Mouse (Mus musculus) embryonic facial prominence, embryonic 12.5 days (tissue): Measurements from ENCODE around the gene Anks3. TPM values are rescaled to one million over a fixed set of nuclear protein-coding genes. Genes with fewer than 3 reads are reported as not detected.

ENCODE experiments used
- ATAC-seq: fragments of 200-750 bp; cut with Nextera tagmentation; 2 replicates; pipeline ENCODE4 v1.8.0; 2017; ENCODE audit not compliant: insufficient number of reproducible peaks, insufficient read depth, low FRiP score, low TSS enrichment
- H3K27ac ChIP-seq: fragments of 300-500 bp; sonication (generic); 2 replicates; pipeline ENCODE4 v1.5.1; 2016; ENCODE audit warnings: mild to moderate bottlenecking
- H3K27me3 ChIP-seq: fragments of 300-500 bp; sonication (generic); 2 replicates; pipeline ENCODE4 v1.6.1; 2016; ENCODE audit warnings: mild to moderate bottlenecking, moderate library complexity
- H3K36me3 ChIP-seq: fragments of 300-500 bp; sonication (generic); 2 replicates; pipeline ENCODE4 v1.6.1; 2016; ENCODE audit warnings: mild to moderate bottlenecking
- H3K4me1 ChIP-seq: fragments of 300-500 bp; sonication (generic); 2 replicates; pipeline ENCODE4 v1.6.1; 2016
- H3K4me2 ChIP-seq: fragments of 300-500 bp; sonication (generic); replicated peaks from 2 replicates; pipeline ENCODE4 v1.6.1; 2016; ENCODE audit warnings: mild to moderate bottlenecking, moderate library complexity
- H3K4me3 ChIP-seq: fragments of 300-500 bp; sonication (generic); 2 replicates; pipeline ENCODE4 v1.5.1; 2016; ENCODE audit warnings: mild to moderate bottlenecking
- H3K9ac ChIP-seq: fragments of 300-500 bp; sonication (generic); 2 replicates; pipeline ENCODE4 v1.6.1; 2016; ENCODE audit warnings: mild to moderate bottlenecking, moderate library complexity
- H3K9me3 ChIP-seq: fragments of 300-500 bp; sonication (generic); 2 replicates; pipeline ENCODE4 v1.6.1; 2016; ENCODE audit warnings: mild to moderate bottlenecking, moderate library complexity
- WGBS: fragments of 180-500 bp; shearing (Covaris S2); methylation state at CpG from one replicate; pipeline ENCODE4 v1.1.7; 2016; 5-methylcytosine and 5-hydroxymethylcytosine counted together
- polyA plus RNA-seq: library from polyadenylated mRNA; unstranded; fragments of >200 nt; fragmentation: Nextera tagmentation; extraction: Ambion mirVana; gene quantifications from 2 replicates; pipeline ENCODE4 v1.2.1, GENCODE M21; 2016

The Anks3 gene
- polyA plus RNA-seq, 1 experiment from 2014 or later, result 69.2 TPM

- Histone ChIP-seq H3K9ac (no peak overlapping the region), H3K4me2 (no peak overlapping the region), H3K36me3 (peaks cover 12% of the 10 kb centered on the region), H3K9me3 (no peaks in the 10 kb centered on the region), H3K4me3 (no peak overlapping the region), H3K27me3 (no peaks in the 10 kb centered on the region), H3K27ac (no peak overlapping the region), H3K4me1 (peaks cover 14% of the 10 kb centered on the region)
- ATAC-seq, result no peak
- 87% methylated on average over 3 of the region's 3 CpGs for WGBS
These were observed 59.1 kb downstream of the Anks3 start for GRCm38 (mm10) chr16:4904878-4905277.

GRCm38 (mm10) chr16:4903491-4904102 lies 60.4 kb downstream of the Anks3 start:
- no peak for ATAC-seq
- Histone ChIP-seq H3K4me1 (peaks cover 14% of the 10 kb centered on the region), H3K4me3 (no peak overlapping the region), H3K9ac (no peak overlapping the region), H3K27me3 (no peaks in the 10 kb centered on the region), H3K36me3 (no peaks in the 10 kb centered on the region), H3K9me3 (no peaks in the 10 kb centered on the region), H3K27ac (no peak overlapping the region), H3K4me2 (no peak overlapping the region)
- 81% methylated on average over 6 of the region's 6 CpGs for WGBS

GRCm38 (mm10) chr16:4902390-4902789 lies 61.6 kb downstream of the Anks3 start:
- Histone ChIP-seq H3K27ac (no peak overlapping the region), H3K4me3 (no peak overlapping the region), H3K9me3 (no peaks in the 10 kb centered on the region), H3K9ac (no peak overlapping the region), H3K27me3 (no peaks in the 10 kb centered on the region), H3K36me3 (no peaks in the 10 kb centered on the region), H3K4me1 (peaks cover 14% of the 10 kb centered on the region), H3K4me2 (no peak overlapping the region)
- ATAC-seq, result no peak
- WGBS, result 83% methylated on average over 2 of the region's 2 CpGs

GRCm38 (mm10) chr16:4901167-4901566 lies 62.8 kb downstream of the Anks3 start:
- no peak overlapping the region for H3K9ac ChIP-seq
- H3K27me3 ChIP-seq, result no peaks in the 10 kb centered on the region
- no peak overlapping the region for H3K27ac ChIP-seq
- H3K9me3 ChIP-seq, result no peaks in the 10 kb centered on the region
- WGBS, result 56% methylated on average over 7 of the region's 7 CpGs
- peaks cover 14% of the 10 kb centered on the region for H3K4me1 ChIP-seq
- H3K4me3 ChIP-seq, result no peak overlapping the region
- no peak overlapping the region for H3K4me2 ChIP-seq
- no peak for ATAC-seq
- H3K36me3 ChIP-seq, result no peaks in the 10 kb centered on the region

GRCm38 (mm10) chr16:4899711-4900110 lies 64.3 kb downstream of the Anks3 start:
- no peak overlapping the region for H3K4me2 ChIP-seq
- H3K36me3 ChIP-seq, result no peaks in the 10 kb centered on the region
- no peaks in the 10 kb centered on the region for H3K9me3 ChIP-seq
- ATAC-seq, result no peak
- no peak overlapping the region for H3K4me3 ChIP-seq
- WGBS, result 93% methylated on average over 2 of the region's 2 CpGs
- 0 out of 2 replicates have a peak, but pooled peaks cover 3% of the 10 kb centered on the region for H3K4me1 ChIP-seq
- no peaks in the 10 kb centered on the region for H3K27me3 ChIP-seq
- H3K27ac ChIP-seq, result no peak overlapping the region
- no peak overlapping the region for H3K9ac ChIP-seq

GRCm38 (mm10) chr16:4898881-4899280 lies 65.1 kb downstream of the Anks3 start:
- WGBS, result 84% methylated on average over 6 of the region's 6 CpGs
- no peak for ATAC-seq

GRCm38 (mm10) chr16:4897146-4897730 lies 66.8 kb downstream of the Anks3 start:
- ATAC-seq, result no peak
- no peaks in the 10 kb centered on the region for H3K4me1 ChIP-seq
- WGBS, result 54% methylated on average over 7 of the region's 7 CpGs

More at GRCm38 (mm10) chr16:4898881-4899280, 65.1 kb downstream of the Anks3 start:
- H3K4me3 ChIP-seq, result no peak overlapping the region
- H3K4me2 ChIP-seq, result no peak overlapping the region
- H3K36me3 ChIP-seq, result no peaks in the 10 kb centered on the region
- 0 out of 2 replicates have a peak, but pooled peaks cover 3% of the 10 kb centered on the region for H3K4me1 ChIP-seq
- no peaks in the 10 kb centered on the region for H3K9me3 ChIP-seq
- H3K27me3 ChIP-seq, result no peaks in the 10 kb centered on the region
- no peak overlapping the region for H3K27ac ChIP-seq
- H3K9ac ChIP-seq, result no peak overlapping the region

GRCm38 (mm10) chr16:4896249-4897027 lies 67.6 kb downstream of the Anks3 start:
- H3K27ac ChIP-seq, result no peak overlapping the region
- no peak overlapping the region for H3K4me3 ChIP-seq
- WGBS, result 70% methylated on average over 5 of the region's 5 CpGs
- no peaks in the 10 kb centered on the region for H3K9me3 ChIP-seq
- H3K27me3 ChIP-seq, result no peaks in the 10 kb centered on the region
- no peak overlapping the region for H3K9ac ChIP-seq
- no peaks in the 10 kb centered on the region for H3K4me1 ChIP-seq
- no peak overlapping the region for H3K4me2 ChIP-seq
- ATAC-seq, result no peak
- H3K36me3 ChIP-seq, result no peaks in the 10 kb centered on the region

More at GRCm38 (mm10) chr16:4897146-4897730, 66.8 kb downstream of the Anks3 start:
- no peak overlapping the region for H3K9ac ChIP-seq
- H3K27me3 ChIP-seq, result no peaks in the 10 kb centered on the region
- no peak overlapping the region for H3K4me2 ChIP-seq
- H3K27ac ChIP-seq, result no peak overlapping the region
- H3K4me3 ChIP-seq, result no peak overlapping the region
- no peaks in the 10 kb centered on the region for H3K36me3 ChIP-seq
- no peaks in the 10 kb centered on the region for H3K9me3 ChIP-seq

GRCm38 (mm10) chr16:4894201-4894908 lies 69.7 kb downstream of the Anks3 start:
- Histone ChIP-seq H3K4me2 (no peak overlapping the region), H3K27ac (no peak overlapping the region), H3K9ac (no peak overlapping the region), H3K36me3 (no peaks in the 10 kb centered on the region), H3K27me3 (no peaks in the 10 kb centered on the region), H3K9me3 (no peaks in the 10 kb centered on the region), H3K4me1 (no peaks in the 10 kb centered on the region), H3K4me3 (no peak overlapping the region)
- no peak for ATAC-seq
- WGBS, result 81% methylated on average over 7 of the region's 7 CpGs

GRCm38 (mm10) chr16:4892171-4892570 lies 71.8 kb downstream of the Anks3 start:
- WGBS, result 86% methylated on average over 6 of the region's 6 CpGs
- no peak overlapping the region for H3K4me2 ChIP-seq
- no peaks in the 10 kb centered on the region for H3K36me3 ChIP-seq
- H3K4me1 ChIP-seq, result peaks cover 14% of the 10 kb centered on the region
- H3K27me3 ChIP-seq, result no peaks in the 10 kb centered on the region
- no peaks in the 10 kb centered on the region for H3K9me3 ChIP-seq
- no peak overlapping the region for H3K9ac ChIP-seq
- no peak overlapping the region for H3K4me3 ChIP-seq
- peak overlapping the region; percentile 32; the same call in 1 of the 2 replicates for H3K27ac ChIP-seq
- no peak for ATAC-seq
